Mouse (Mus musculus) MEL (cell line): Measurements from ENCODE around the gene Srcin1. TPM values are rescaled to one million over a fixed set of nuclear protein-coding genes. Genes with fewer than 3 reads are reported as not detected.

Experiments
- DNase-seq: peaks from one replicate; pipeline ENCODE4 v3.0.0; 2011; ENCODE audit warnings: low read depth, low spot score
- H3K27ac ChIP-seq: 2 replicates; pipeline ENCODE4 v1.5.1; 2012; ENCODE audit warnings: low read depth, mild to moderate bottlenecking, control low read depth, low read length, moderate library complexity; ENCODE audit not compliant: control insufficient read depth
- H3K27me3 ChIP-seq, 2 experiments: fragments of 150-350 bp in 1 of 2; sonication (generic) in 1 of 2; 2 replicates each; pipeline ENCODE4 v1.6.1; 2012; ENCODE audit warnings: low read length in 2 of 2, mild to moderate bottlenecking in 2 of 2, improper control_type of control experiment in 1 of 2, moderate library complexity in 1 of 2; ENCODE audit not compliant: insufficient read depth in 2 of 2, control insufficient read depth in 1 of 2
- H3K36me3 ChIP-seq, 2 experiments: 2 replicates each; pipeline ENCODE4 v1.6.1; 2012 to 2014; ENCODE audit warnings: low read length in 2 of 2, improper control_type of control experiment in 1 of 2, inconsistent platforms in 1 of 2, mild to moderate bottlenecking in 1 of 2; ENCODE audit not compliant: insufficient read depth in 2 of 2, control insufficient read depth in 1 of 2
- H3K4me1 ChIP-seq, 2 experiments: fragments of 150-350 bp in 1 of 2; sonication (generic) in 1 of 2; 2 replicates each; pipeline ENCODE4 v1.6.1; 2012; ENCODE audit warnings: low read length in 2 of 2, improper control_type of control experiment in 1 of 2, mild to moderate bottlenecking in 1 of 2; ENCODE audit not compliant: insufficient read depth in 2 of 2, control insufficient read depth in 1 of 2
- H3K4me3 ChIP-seq, 2 experiments: fragments of 150-350 bp in 1 of 2; sonication (generic) in 1 of 2; 2 replicates each; pipeline ENCODE4 v1.5.1; 2012; ENCODE audit warnings: low read depth in 2 of 2, low read length in 2 of 2, mild to moderate bottlenecking in 2 of 2, moderate library complexity in 2 of 2, control low read depth in 1 of 2, improper control_type of control experiment in 1 of 2; ENCODE audit not compliant: control insufficient read depth in 1 of 2, insufficient read depth in 1 of 2
- H3K79me2 ChIP-seq: 2 replicates; pipeline ENCODE4 v1.6.1; 2012; ENCODE audit warnings: mild to moderate bottlenecking, low read length, moderate library complexity; ENCODE audit not compliant: control insufficient read depth, poor library complexity, insufficient read depth
- H3K9ac ChIP-seq: 2 replicates; pipeline ENCODE4 v1.6.1; 2012; ENCODE audit warnings: low read depth, mild to moderate bottlenecking, control low read depth, low read length, moderate library complexity; ENCODE audit not compliant: control insufficient read depth, poor library complexity, severe bottlenecking
- H3K9me3 ChIP-seq: fragments of 150-350 bp; sonication (generic); replicated peaks from 2 replicates; pipeline ENCODE4 v1.6.1; 2012; ENCODE audit warnings: mild to moderate bottlenecking, low read length, improper control_type of control experiment, moderate library complexity; ENCODE audit not compliant: insufficient read depth
- BHLHE40 ChIP-seq: IDR thresholded peaks from 2 replicates; pipeline ENCODE4 v1.6.1; 2012; ENCODE audit warnings: low read depth, mild to moderate bottlenecking, inconsistent platforms, low read length, improper control_type of control experiment, borderline replicate concordance
- CHD1 ChIP-seq: IDR thresholded peaks from 2 replicates; pipeline ENCODE4 v1.6.1; 2012; ENCODE audit warnings: low read depth, mild to moderate bottlenecking, inconsistent platforms, low read length, improper control_type of control experiment
- CHD2 ChIP-seq: IDR thresholded peaks from 2 replicates; pipeline ENCODE4 v1.6.1; 2011; ENCODE audit warnings: low read length, improper control_type of control experiment
- ELF1 ChIP-seq: IDR thresholded peaks from 2 replicates; pipeline ENCODE4 v1.6.1; 2014; ENCODE audit warnings: low read depth, mild to moderate bottlenecking, inconsistent platforms, low read length, improper control_type of control experiment, moderate library complexity
- EP300 ChIP-seq, 2 experiments: IDR thresholded peaks; 2 replicates each; pipeline ENCODE4 v1.6.1; 2011; ENCODE audit warnings: improper control_type of control experiment in 2 of 2, low read length in 2 of 2, low read depth in 1 of 2, mild to moderate bottlenecking in 1 of 2
- ETS1 ChIP-seq: IDR thresholded peaks from 2 replicates; pipeline ENCODE4 v1.6.1; 2012; ENCODE audit warnings: low read depth, mild to moderate bottlenecking, inconsistent platforms, low read length, improper control_type of control experiment, moderate library complexity
- GABPA ChIP-seq: IDR thresholded peaks from 2 replicates; pipeline ENCODE4 v1.6.1; 2012; ENCODE audit warnings: low read depth, mild to moderate bottlenecking, inconsistent platforms, low read length, improper control_type of control experiment, moderate library complexity
- HCFC1 ChIP-seq: IDR thresholded peaks from 2 replicates; pipeline ENCODE4 v1.6.1; 2012; ENCODE audit warnings: low read depth, mild to moderate bottlenecking, inconsistent platforms, low read length, improper control_type of control experiment, moderate library complexity
- JUND ChIP-seq: IDR thresholded peaks from 2 replicates; pipeline ENCODE4 v1.6.1; 2011; ENCODE audit warnings: low read depth, mild to moderate bottlenecking, improper control_type of control experiment, low read length
- KAT2A ChIP-seq: conservative IDR thresholded peaks from 2 replicates; pipeline ENCODE4 v1.6.1; 2012; ENCODE audit warnings: low read depth, low read length, improper control_type of control experiment, inconsistent platforms
- MAX ChIP-seq: IDR thresholded peaks from 2 replicates; pipeline ENCODE4 v1.6.1; 2011; ENCODE audit warnings: low read length, improper control_type of control experiment
- MEF2A ChIP-seq: IDR thresholded peaks from 2 replicates; pipeline ENCODE4 v1.6.1; 2014; ENCODE audit warnings: low read depth, mild to moderate bottlenecking, inconsistent platforms, low read length, improper control_type of control experiment; ENCODE audit not compliant: poor library complexity, insufficient replicate concordance, severe bottlenecking; ENCODE audit errors: extremely low read depth
- MYB ChIP-seq: IDR thresholded peaks from 2 replicates; pipeline ENCODE4 v1.6.1; 2011; ENCODE audit warnings: mild to moderate bottlenecking, low read depth, low read length, improper control_type of control experiment
- NELFE ChIP-seq: IDR thresholded peaks from 2 replicates; pipeline ENCODE4 v1.6.1; 2011; ENCODE audit warnings: low read depth, low read length, improper control_type of control experiment
- POLR2A ChIP-seq, 2 experiments: IDR thresholded peaks; 2 replicates each; pipeline ENCODE4 v1.6.1; 2011 to 2012; ENCODE audit warnings: low read length in 2 of 2, mild to moderate bottlenecking in 2 of 2, control low read depth in 1 of 2, improper control_type of control experiment in 1 of 2, low read depth in 1 of 2, moderate library complexity in 1 of 2; ENCODE audit not compliant: control insufficient read depth in 1 of 2, insufficient read depth in 1 of 2, poor library complexity in 1 of 2
- POLR2AphosphoS2 ChIP-seq: IDR thresholded peaks from 2 replicates; pipeline ENCODE4 v1.6.1; 2011; ENCODE audit warnings: low read length, improper control_type of control experiment
- POLR2AphosphoS5 ChIP-seq: IDR thresholded peaks from 2 replicates; pipeline ENCODE4 v1.6.1; 2012; ENCODE audit warnings: low read depth, borderline replicate concordance, mild to moderate bottlenecking, inconsistent platforms, low read length, moderate library complexity, mixed read lengths
- RAD21 ChIP-seq: IDR thresholded peaks from 2 replicates; pipeline ENCODE4 v1.6.1; 2011; ENCODE audit warnings: mild to moderate bottlenecking, low read depth, low read length, improper control_type of control experiment
- RCOR1 ChIP-seq: IDR thresholded peaks from 2 replicates; pipeline ENCODE4 v1.6.1; 2012; ENCODE audit warnings: low read depth, mild to moderate bottlenecking, inconsistent platforms, low read length, improper control_type of control experiment
- SIN3A ChIP-seq: IDR thresholded peaks from 2 replicates; pipeline ENCODE4 v1.6.1; 2012; ENCODE audit warnings: low read length, improper control_type of control experiment, inconsistent platforms
- TAL1 ChIP-seq: IDR thresholded peaks from 2 replicates; pipeline ENCODE4 v1.6.1; 2012; ENCODE audit warnings: mild to moderate bottlenecking, inconsistent platforms, low read length, moderate library complexity, mixed read lengths
- TCF12 ChIP-seq: IDR thresholded peaks from 2 replicates; pipeline ENCODE4 v1.6.1; 2014; ENCODE audit warnings: low read depth, mild to moderate bottlenecking, inconsistent platforms, low read length, improper control_type of control experiment, moderate library complexity
- UBTF ChIP-seq: IDR thresholded peaks from 2 replicates; pipeline ENCODE4 v1.6.1; 2012; ENCODE audit warnings: low read depth, mild to moderate bottlenecking, inconsistent platforms, low read length, improper control_type of control experiment, moderate library complexity, borderline replicate concordance; ENCODE audit not compliant: insufficient read depth
- ZC3H11A ChIP-seq: IDR thresholded peaks from 2 replicates; pipeline ENCODE4 v1.6.1; 2012; ENCODE audit warnings: low read depth, mild to moderate bottlenecking, inconsistent platforms, low read length, improper control_type of control experiment
- ZKSCAN1 ChIP-seq: IDR thresholded peaks from 2 replicates; pipeline ENCODE4 v1.6.1; 2012; ENCODE audit warnings: low read depth, mild to moderate bottlenecking, inconsistent platforms, low read length, improper control_type of control experiment, moderate library complexity
- ZMIZ1 ChIP-seq: IDR thresholded peaks from 2 replicates; pipeline ENCODE4 v1.6.1; 2012; ENCODE audit warnings: low read depth, mild to moderate bottlenecking, inconsistent platforms, low read length, improper control_type of control experiment, moderate library complexity
- ZNF384 ChIP-seq: IDR thresholded peaks from 2 replicates; pipeline ENCODE4 v1.6.1; 2012; ENCODE audit warnings: low read depth, mild to moderate bottlenecking, inconsistent platforms, low read length, improper control_type of control experiment
- polyA plus RNA-seq, 2 experiments: library from polyadenylated mRNA; stranded (reverse) in 1 of 2; unstranded in 1 of 2; fragments of >175 nt in 1 of 2; fragments of >200 nt in 1 of 2; gene quantifications; 2 replicates each; pipeline versions ENCODE4 v1.2.1 to v1.2.4; 2012; ENCODE audit warnings: low replicate concordance in 2 of 2, low read depth in 1 of 2; ENCODE audit not compliant: insufficient read length in 2 of 2, insufficient read depth in 1 of 2, missing spikeins in 1 of 2
- total RNA-seq: library from RNA; depleted of rRNA; stranded (reverse); fragments of 300-350 nt; gene quantifications from 2 replicates; pipeline ENCODE4 v1.2.3, GENCODE M21; 2012

The Srcin1 gene
- total and polyA plus RNA-seq, 3 experiments: 0.04 to 0.10 TPM; not detected in 1

- peaks cover 2 to 4% of the 10 kb centered on the region in 2 experiments; a peak in 3 of 4 replicates for H3K27me3 ChIP-seq
- no peaks in the 10 kb centered on the region for H3K9me3 ChIP-seq
- H3K9ac ChIP-seq: no peak overlapping the region
- H3K79me2 ChIP-seq: no peaks in the 10 kb centered on the region
- H3K4me1 ChIP-seq: peaks cover 0 to 5% of the 10 kb centered on the region in 2 experiments; a peak in 3 of 4 replicates
- H3K36me3 ChIP-seq: peaks cover 0 to 2% of the 10 kb centered on the region in 2 experiments; a peak in 1 of 4 replicates
- TF ChIP-seq CHD1 (no peak), MYB (no peak)
- H3K4me3 ChIP-seq: no peak overlapping the region
- no peak overlapping the region for H3K27ac ChIP-seq
- no peak for DNase-seq
Measured at GRCm38 (mm10) chr11:97607056-97607725, 31.2 kb upstream of the Srcin1 start.

GRCm38 (mm10) chr11:97603891-97604290 lies 27.9 kb upstream of the Srcin1 start:
- no peak overlapping the region for H3K27ac ChIP-seq
- no peaks in the 10 kb centered on the region for H3K9me3 ChIP-seq
- no peak overlapping the region for H3K9ac ChIP-seq
- peaks cover 0 to 2% of the 10 kb centered on the region in 2 experiments; a peak in 1 of 4 replicates for H3K36me3 ChIP-seq
- H3K4me1 ChIP-seq: peaks cover 0 to 5% of the 10 kb centered on the region in 2 experiments; a peak in 3 of 4 replicates
- DNase-seq: peak; percentile 82
- no peak for TF ChIP-seq ZMIZ1
- TF ChIP-seq JUND: no peak
- peak; percentile 81 for TF ChIP-seq ZNF384
- TF ChIP-seq MAX: no peak
- TF ChIP-seq KAT2A: no peak
- TF ChIP-seq GABPA: no peak
- no peak for TF ChIP-seq RCOR1
- TF ChIP-seq ZKSCAN1: no peak
- TF ChIP-seq UBTF: no peak
- TF ChIP-seq NELFE: no peak
- TF ChIP-seq CHD1: no peak
- TF ChIP-seq ETS1: peak; percentile 76
- TF ChIP-seq TAL1: no peak
- TF ChIP-seq EP300 (IDR thresholded peaks at IDR 0.05; ENCODE audit: low read depth in 1 of 2, low read length in 2 of 2): peak; percentile 6 to 26; a peak in 2 of 4 replicates
- TF ChIP-seq ZC3H11A: no peak
- no peak for TF ChIP-seq HCFC1
- no peak for TF ChIP-seq SIN3A
- 0 out of 2 replicates have a peak, but pooled peaks have one; percentile 53 for TF ChIP-seq TCF12
- no peak for TF ChIP-seq RAD21
- no peak for TF ChIP-seq POLR2A (IDR thresholded peaks at IDR 0.05; ENCODE audit: control insufficient read depth in 1 of 2, insufficient read depth in 1 of 2, low read depth in 1 of 2, low read length in 2 of 2, poor library complexity in 1 of 2)
- TF ChIP-seq POLR2AphosphoS5: no peak
- TF ChIP-seq CHD2: no peak
- TF ChIP-seq ELF1: peak; percentile 52; the same call in 1 of the 2 replicates
- TF ChIP-seq MEF2A: no peak
- TF ChIP-seq POLR2AphosphoS2: no peak
- TF ChIP-seq BHLHE40: no peak
- no peaks in the 10 kb centered on the region for H3K79me2 ChIP-seq
- H3K4me3 ChIP-seq: no peak overlapping the region
- peaks cover 2 to 6% of the 10 kb centered on the region in 2 experiments for H3K27me3 ChIP-seq
